Mouse (Mus musculus): ENCODE measurements around the gene Hmces. TPM values are rescaled to one million over a fixed set of nuclear protein-coding genes. Genes with fewer than 3 reads are reported as not detected.

The Hmces gene
- 58.5 and 60.2 TPM in 2 replicates for polyA plus RNA-seq (2015; fragmentation: Nextera tagmentation; extraction: Ambion mirVana)

GRCm38 (mm10) chr6:87913661-87914325 is at the start of gene Hmces:
TSS of gene Hmces (plus strand) at chr6:87913935.
- Histone ChIP-seq H3K27ac (replicated peaks) (peak within 1 kb of the TSS; percentile 76), H3K4me2 (replicated peaks) (peak within 1 kb of the TSS; percentile 88), H3K4me1 (peaks cover 15% of the 10 kb centered on the region), H3K4me3 (peak within 1 kb of the TSS; percentile 68), H3K9ac (replicated peaks) (peak within 1 kb of the TSS; percentile 73), H3K27me3 (no peaks in the 10 kb centered on the region), H3K9me3 (no peaks in the 10 kb centered on the region), H3K36me3 (peaks cover 60% of the 10 kb centered on the region)
- under 1% methylated on average over 62 of the region's 62 CpGs for WGBS
- peak; percentile 91 for ATAC-seq (replicated peaks)

- Histone ChIP-seq H3K27me3 (no peaks in the 10 kb centered on the region), H3K9ac (replicated peaks) (no peak overlapping the region), H3K36me3 (no peaks in the 10 kb centered on the region), H3K4me2 (replicated peaks) (no peak overlapping the region), H3K4me1 (no peaks in the 10 kb centered on the region), H3K9me3 (no peaks in the 10 kb centered on the region), H3K27ac (replicated peaks) (no peak overlapping the region), H3K4me3 (no peak overlapping the region)
- WGBS: 87% methylated on average over 6 of the region's 6 CpGs
- ATAC-seq (replicated peaks): no peak
These were observed 47.5 kb upstream of the Hmces start for GRCm38 (mm10) chr6:87866211-87866610.

- no peaks in the 10 kb centered on the region for H3K36me3 ChIP-seq
- 87% methylated on average over 2 of the region's 2 CpGs for WGBS
- ATAC-seq (replicated peaks): no peak
These were observed 46.5 kb upstream of the Hmces start for GRCm38 (mm10) chr6:87867256-87867655.

GRCm38 (mm10) chr6:87868871-87869506 is 44.7 kb upstream of the Hmces start:
- no peak overlapping the region for H3K9ac ChIP-seq (replicated peaks)
- ATAC-seq (replicated peaks): no peak
- H3K9me3 ChIP-seq: no peaks in the 10 kb centered on the region
- H3K4me2 ChIP-seq (replicated peaks): no peak overlapping the region
- H3K27ac ChIP-seq (replicated peaks): no peak overlapping the region
- no peaks in the 10 kb centered on the region for H3K4me1 ChIP-seq
- WGBS: 82% methylated on average over 9 of the region's 9 CpGs
- no peak overlapping the region for H3K4me3 ChIP-seq
- H3K36me3 ChIP-seq: no peaks in the 10 kb centered on the region
- no peaks in the 10 kb centered on the region for H3K27me3 ChIP-seq

More at GRCm38 (mm10) chr6:87867256-87867655, 46.5 kb upstream of the Hmces start:
- Histone ChIP-seq H3K27me3 (no peaks in the 10 kb centered on the region), H3K4me1 (no peaks in the 10 kb centered on the region), H3K4me3 (no peak overlapping the region), H3K9me3 (no peaks in the 10 kb centered on the region), H3K9ac (replicated peaks) (no peak overlapping the region), H3K4me2 (replicated peaks) (no peak overlapping the region), H3K27ac (replicated peaks) (no peak overlapping the region)

GRCm38 (mm10) chr6:87870440-87870839 is 43.3 kb upstream of the Hmces start:
- WGBS: 59% methylated on average over 1 of the region's 1 CpGs
- ATAC-seq (replicated peaks): no peak
- Histone ChIP-seq H3K9me3 (no peaks in the 10 kb centered on the region), H3K27ac (replicated peaks) (no peak overlapping the region), H3K4me3 (no peak overlapping the region), H3K27me3 (no peaks in the 10 kb centered on the region), H3K4me1 (no peaks in the 10 kb centered on the region), H3K36me3 (no peaks in the 10 kb centered on the region), H3K4me2 (replicated peaks) (no peak overlapping the region), H3K9ac (replicated peaks) (no peak overlapping the region)

- Histone ChIP-seq H3K27me3 (no peaks in the 10 kb centered on the region), H3K27ac (replicated peaks) (no peak overlapping the region), H3K4me1 (no peaks in the 10 kb centered on the region), H3K4me2 (replicated peaks) (no peak overlapping the region), H3K9me3 (no peaks in the 10 kb centered on the region), H3K9ac (replicated peaks) (no peak overlapping the region), H3K4me3 (no peak overlapping the region), H3K36me3 (no peaks in the 10 kb centered on the region)
- ATAC-seq (replicated peaks): no peak
- WGBS: 87% methylated on average over 7 of the region's 7 CpGs
These were observed 42.5 kb upstream of the Hmces start for GRCm38 (mm10) chr6:87871240-87871639.

- Histone ChIP-seq H3K4me2 (replicated peaks) (no peak overlapping the region), H3K4me1 (no peaks in the 10 kb centered on the region), H3K27ac (replicated peaks) (no peak overlapping the region), H3K9me3 (no peaks in the 10 kb centered on the region), H3K4me3 (no peak overlapping the region), H3K9ac (replicated peaks) (no peak overlapping the region), H3K36me3 (no peaks in the 10 kb centered on the region), H3K27me3 (no peaks in the 10 kb centered on the region)
- no peak for ATAC-seq (replicated peaks)
- WGBS: 65% methylated on average over 1 of the region's 1 CpGs
These were observed 40.6 kb upstream of the Hmces start for GRCm38 (mm10) chr6:87873104-87873503.

GRCm38 (mm10) chr6:87873963-87874362 is 39.8 kb upstream of the Hmces start:
- no peaks in the 10 kb centered on the region for H3K4me1 ChIP-seq
- no peaks in the 10 kb centered on the region for H3K27me3 ChIP-seq
- no peaks in the 10 kb centered on the region for H3K9me3 ChIP-seq
- no peaks in the 10 kb centered on the region for H3K36me3 ChIP-seq
- H3K4me2 ChIP-seq (replicated peaks): no peak overlapping the region
- H3K9ac ChIP-seq (replicated peaks): no peak overlapping the region
- no peak overlapping the region for H3K4me3 ChIP-seq
- no peak overlapping the region for H3K27ac ChIP-seq (replicated peaks)
- no peak for ATAC-seq (replicated peaks)
- 87% methylated on average over 2 of the region's 2 CpGs for WGBS

- H3K4me2 ChIP-seq (replicated peaks): no peak overlapping the region
- no peaks in the 10 kb centered on the region for H3K36me3 ChIP-seq
- ATAC-seq (replicated peaks): no peak
- H3K27me3 ChIP-seq: no peaks in the 10 kb centered on the region
- H3K27ac ChIP-seq (replicated peaks): no peak overlapping the region
- no peak overlapping the region for H3K4me3 ChIP-seq
- H3K4me1 ChIP-seq: no peaks in the 10 kb centered on the region
- 87% methylated on average over 1 of the region's 1 CpGs for WGBS
- no peaks in the 10 kb centered on the region for H3K9me3 ChIP-seq
- H3K9ac ChIP-seq (replicated peaks): no peak overlapping the region
These were observed 38.7 kb upstream of the Hmces start for GRCm38 (mm10) chr6:87875083-87875482.

- 90% methylated on average over 7 of the region's 7 CpGs for WGBS
- ATAC-seq (replicated peaks): no peak
These were observed 38.2 kb upstream of the Hmces start for GRCm38 (mm10) chr6:87875562-87875961.

GRCm38 (mm10) chr6:87876068-87876643 is 37.6 kb upstream of the Hmces start:
- H3K9ac ChIP-seq (replicated peaks): no peak overlapping the region
- H3K4me2 ChIP-seq (replicated peaks): no peak overlapping the region
- H3K36me3 ChIP-seq: no peaks in the 10 kb centered on the region
- ATAC-seq (replicated peaks): no peak
- no peaks in the 10 kb centered on the region for H3K27me3 ChIP-seq
- whole genome bisulfite sequencing: 80% methylated on average over 13 of the region's 13 CpGs
- H3K9me3 ChIP-seq: no peaks in the 10 kb centered on the region
- no peak overlapping the region for H3K4me3 ChIP-seq
- H3K4me1 ChIP-seq: no peaks in the 10 kb centered on the region
- no peak overlapping the region for H3K27ac ChIP-seq (replicated peaks)

More at GRCm38 (mm10) chr6:87875562-87875961, 38.2 kb upstream of the Hmces start:
- Histone ChIP-seq H3K27ac (replicated peaks) (no peak overlapping the region), H3K27me3 (no peaks in the 10 kb centered on the region), H3K4me3 (no peak overlapping the region), H3K4me2 (replicated peaks) (no peak overlapping the region), H3K36me3 (no peaks in the 10 kb centered on the region), H3K4me1 (no peaks in the 10 kb centered on the region), H3K9me3 (no peaks in the 10 kb centered on the region), H3K9ac (replicated peaks) (no peak overlapping the region)

GRCm38 (mm10) chr6:87879010-87879409 is 34.7 kb upstream of the Hmces start:
- H3K27ac ChIP-seq (replicated peaks): no peak overlapping the region
- ATAC-seq (replicated peaks): no peak
- no peaks in the 10 kb centered on the region for H3K9me3 ChIP-seq
- H3K9ac ChIP-seq (replicated peaks): no peak overlapping the region
- no peak overlapping the region for H3K4me2 ChIP-seq (replicated peaks)
- H3K4me1 ChIP-seq: no peaks in the 10 kb centered on the region
- no peaks in the 10 kb centered on the region for H3K27me3 ChIP-seq
- 67% methylated on average over 4 of the region's 4 CpGs for WGBS
- no peak overlapping the region for H3K4me3 ChIP-seq
- H3K36me3 ChIP-seq: no peaks in the 10 kb centered on the region

All from forebrain, embryonic 15.5 days (tissue).